Mouse (Mus musculus) thymus, postnatal 25 days (tissue): Measurements from ENCODE around the gene Gm6482.
"Not testable (repeated sequence)": the region's sequence is repeated elsewhere in the genome, so short reads cannot be mapped to it uniquely, and the experiment has no call there.

Experiments
- DNase-seq: peaks from one replicate; pipeline ENCODE4 v3.0.0; 2022

Gene Gm6482

GRCm38 (mm10) chr14:41408181-41408580 lies at the start of gene Gm6482:
Gene Gm6482, minus strand, starts transcription at chr14:41408281.
- DNase-seq = not testable (repeated sequence)

GRCm38 (mm10) chr14:41453418-41453817 lies 45.3 kb upstream of the Gm6482 start, which contains the start of gene Gm7954:
Gene Gm7954, minus strand, starts transcription at chr14:41453518.
- not testable (repeated sequence) for DNase-seq

- not testable (repeated sequence) for DNase-seq
Measured at GRCm38 (mm10) chr14:41425393-41426075, 17.5 kb upstream of the Gm6482 start.

GRCm38 (mm10) chr14:41424694-41425093 lies 16.6 kb upstream of the Gm6482 start:
- not testable (repeated sequence) for DNase-seq

- DNase-seq = not testable (repeated sequence)
Measured at GRCm38 (mm10) chr14:41386279-41386678, 21.8 kb downstream of the Gm6482 start, which contains the start of gene Gm7945. Gene Gm7945, minus strand, starts transcription at chr14:41386379.
